Comparison of ENCODE assay signal across 16 mouse cellular contexts in the genomic region with DNA sequence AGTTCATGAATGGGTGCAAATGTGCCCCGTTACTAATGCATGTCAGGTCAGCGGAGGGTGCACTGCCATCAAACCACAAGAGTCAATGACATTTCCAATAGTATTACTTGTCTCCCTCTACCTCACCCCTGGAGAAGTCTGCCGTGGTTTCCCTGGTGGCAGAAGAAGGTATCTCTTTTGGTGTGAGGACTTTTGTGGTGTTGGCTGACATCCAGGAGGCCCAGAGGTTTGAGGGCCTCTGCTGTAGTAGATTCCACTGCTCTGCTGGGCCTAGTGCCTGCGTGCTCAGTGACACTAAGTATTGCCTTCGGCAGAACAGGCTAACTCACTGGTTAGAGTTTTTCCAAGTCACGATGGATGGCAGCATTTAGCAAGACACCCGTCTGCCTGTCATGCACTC.
DNase-seq lines count a peak whose midpoint lies in the region; ATAC-seq and TF ChIP-seq lines count a peak whose summit lies in the region.
"Had no signal": no experiment of that assay in that cellular context is flagged by ENCODE, and none has a peak within 500 bp of the region (broad histone marks: within the 10 kb centered on the region; RNA-seq: fewer than 3 reads in every experiment).

No protein-coding gene starts in this region.

- H3K4me1 ChIP-seq in forebrain, postnatal 0 days (ENCODE audit: insufficient read depth): peaks cover 4% of the 10 kb centered on the region; the same call in 1 of the 2 replicates
- H3K4me1 ChIP-seq in forebrain, embryonic 14.5 days (ENCODE audit: control insufficient read depth, insufficient read depth, low read length): no peaks in the 10 kb centered on the region
- no peaks in the 10 kb centered on the region for H3K4me1 ChIP-seq in intestine, postnatal 0 days (replicated peaks; ENCODE audit: control insufficient read depth, insufficient read depth, low read length)
- H3K4me1 ChIP-seq in intestine, embryonic 15.5 days (replicated peaks): peaks cover 8% of the 10 kb centered on the region
- H3K4me1 ChIP-seq in midbrain, postnatal 0 days (ENCODE audit: insufficient read depth, low read length): no peaks in the 10 kb centered on the region
- H3K4me1 ChIP-seq in midbrain, embryonic 14.5 days (ENCODE audit: control insufficient read depth, insufficient read depth, low read length): no peaks in the 10 kb centered on the region
- no peaks in the 10 kb centered on the region for H3K4me1 ChIP-seq in small intestine, adult 2 months (ENCODE audit: control insufficient read depth, insufficient read depth, insufficient read length, low read length)
- no peaks in the 10 kb centered on the region for H3K4me1 ChIP-seq in forebrain, embryonic 15.5 days

- 79% methylated on average over 7 of the region's 7 CpGs for WGBS in forebrain, postnatal 0 days
- 79% methylated on average over 7 of the region's 7 CpGs for WGBS in forebrain, embryonic 14.5 days
- WGBS in intestine, postnatal 0 days: 78% methylated on average over 7 of the region's 7 CpGs
- 78% methylated on average over 7 of the region's 7 CpGs for WGBS in intestine, embryonic 15.5 days
- WGBS in midbrain, postnatal 0 days: 71% methylated on average over 7 of the region's 7 CpGs
- WGBS in midbrain, embryonic 14.5 days: 71% methylated on average over 7 of the region's 7 CpGs
- 71% methylated on average over 7 of the region's 7 CpGs for WGBS in small intestine, adult 2 months
- 83% methylated on average over 7 of the region's 7 CpGs for WGBS in forebrain, embryonic 15.5 days

- no peak for TF ChIP-seq POLR2A in small intestine, adult 2 months (IDR thresholded peaks at IDR 0.05; ENCODE audit: low read depth, low read length)

- no peak overlapping the region for H3K4me2 ChIP-seq in forebrain, postnatal 0 days (ENCODE audit: low read depth)
- no peak overlapping the region for H3K4me2 ChIP-seq in forebrain, embryonic 14.5 days (ENCODE audit: low read length)
- no peak overlapping the region for H3K4me2 ChIP-seq in intestine, postnatal 0 days (replicated peaks; ENCODE audit: low read depth)
- no peak overlapping the region for H3K4me2 ChIP-seq in intestine, embryonic 15.5 days (replicated peaks)
- H3K4me2 ChIP-seq in midbrain, postnatal 0 days (ENCODE audit: low read depth, low read length, poor library complexity, severe bottlenecking): no peak overlapping the region
- no peak overlapping the region for H3K4me2 ChIP-seq in midbrain, embryonic 14.5 days (ENCODE audit: low read length)
- H3K4me2 ChIP-seq in forebrain, embryonic 15.5 days (replicated peaks): no peak overlapping the region
- H3K4me2 ChIP-seq: forebrain, embryonic 12.5 days; liver, embryonic 15.5 days had no signal

- peak; percentile 29; the same call in 1 of the 2 replicates for TF ChIP-seq CTCF in forebrain, postnatal 0 days (IDR thresholded peaks at IDR 0.05; ENCODE audit: low read depth)
- peak; percentile 51 for TF ChIP-seq CTCF in intestine, postnatal 0 days (IDR thresholded peaks at IDR 0.05; ENCODE audit: low read depth)
- TF ChIP-seq CTCF in midbrain, postnatal 0 days (IDR thresholded peaks at IDR 0.05): peak; percentile 54
- TF ChIP-seq CTCF in small intestine, adult 2 months (IDR thresholded peaks at IDR 0.05; ENCODE audit: extremely low read depth, insufficient read length, insufficient replicate concordance, low read depth, low read length): peak; percentile 14; the same call in 1 of the 2 replicates

- ATAC-seq in forebrain, postnatal 0 days: no peak; the same call in 1 of the 2 replicates
- ATAC-seq in forebrain, embryonic 14.5 days: no peak
- ATAC-seq in intestine, postnatal 0 days: peak; percentile 56; the same call in 1 of the 2 replicates
- no peak for ATAC-seq in intestine, embryonic 15.5 days
- ATAC-seq in midbrain, postnatal 0 days (ENCODE audit: low FRiP score): no peak
- ATAC-seq in midbrain, embryonic 14.5 days (ENCODE audit: low FRiP score, low TSS enrichment): no peak
- no peak for ATAC-seq in forebrain, embryonic 15.5 days (replicated peaks)
- ATAC-seq: midbrain, embryonic 16.5 days had no signal

- no peaks in the 10 kb centered on the region for H3K27me3 ChIP-seq in forebrain, postnatal 0 days (ENCODE audit: insufficient read depth, low read length)
- H3K27me3 ChIP-seq in forebrain, embryonic 14.5 days (replicated peaks; ENCODE audit: control insufficient read depth, insufficient read depth, low read length): no peaks in the 10 kb centered on the region
- H3K27me3 ChIP-seq in intestine, postnatal 0 days (replicated peaks; ENCODE audit: control insufficient read depth, insufficient read depth, low read length): no peaks in the 10 kb centered on the region
- no peaks in the 10 kb centered on the region for H3K27me3 ChIP-seq in intestine, embryonic 15.5 days (replicated peaks)
- no peaks in the 10 kb centered on the region for H3K27me3 ChIP-seq in midbrain, postnatal 0 days (ENCODE audit: insufficient read depth, low read length)
- H3K27me3 ChIP-seq in midbrain, embryonic 14.5 days (ENCODE audit: control insufficient read depth, insufficient read depth, low read length): no peaks in the 10 kb centered on the region
- no peaks in the 10 kb centered on the region for H3K27me3 ChIP-seq in small intestine, adult 2 months (ENCODE audit: control insufficient read depth, insufficient read depth, low read length)
- no peaks in the 10 kb centered on the region for H3K27me3 ChIP-seq in forebrain, embryonic 15.5 days
- H3K27me3 ChIP-seq: forebrain, embryonic 12.5 days; liver, embryonic 15.5 days had no signal

- no peaks in the 10 kb centered on the region for H3K9me3 ChIP-seq in forebrain, postnatal 0 days (ENCODE audit: low read length)
- H3K9me3 ChIP-seq in forebrain, embryonic 14.5 days (replicated peaks; ENCODE audit: control insufficient read depth, low read length): no peaks in the 10 kb centered on the region
- H3K9me3 ChIP-seq in intestine, postnatal 0 days (ENCODE audit: control insufficient read depth): no peaks in the 10 kb centered on the region
- no peaks in the 10 kb centered on the region for H3K9me3 ChIP-seq in intestine, embryonic 15.5 days
- no peaks in the 10 kb centered on the region for H3K9me3 ChIP-seq in midbrain, postnatal 0 days (ENCODE audit: low read length)
- H3K9me3 ChIP-seq in midbrain, embryonic 14.5 days (ENCODE audit: control insufficient read depth, low read length): no peaks in the 10 kb centered on the region
- no peaks in the 10 kb centered on the region for H3K9me3 ChIP-seq in forebrain, embryonic 15.5 days
- H3K9me3 ChIP-seq: forebrain, embryonic 12.5 days; liver, embryonic 15.5 days had no signal

- DNase-seq in forebrain, postnatal 0 days: no peak
- DNase-seq in forebrain, embryonic 14.5 days (ENCODE audit: low spot score): no peak
- DNase-seq in midbrain, postnatal 0 days (ENCODE audit: low spot score): peak; percentile 46
- no peak for DNase-seq in midbrain, embryonic 14.5 days
- DNase-seq: adrenal gland, adult 2 months; cerebellum, adult 11-12 months; gastrocnemius, postnatal 10 days; right cerebral cortex, postnatal 14 days; thymus, postnatal 36 days had no signal

- H3K9ac ChIP-seq in forebrain, postnatal 0 days: no peak overlapping the region
- H3K9ac ChIP-seq in forebrain, embryonic 14.5 days (ENCODE audit: low read length): no peak overlapping the region
- H3K9ac ChIP-seq in intestine, postnatal 0 days (ENCODE audit: low read depth, low read length): no peak overlapping the region
- H3K9ac ChIP-seq in intestine, embryonic 15.5 days: no peak overlapping the region
- no peak overlapping the region for H3K9ac ChIP-seq in midbrain, postnatal 0 days (replicated peaks; ENCODE audit: low read length, poor library complexity, severe bottlenecking)
- H3K9ac ChIP-seq in midbrain, embryonic 14.5 days (replicated peaks; ENCODE audit: low read length): no peak overlapping the region
- no peak overlapping the region for H3K9ac ChIP-seq in forebrain, embryonic 15.5 days (replicated peaks)
- H3K9ac ChIP-seq: forebrain, embryonic 12.5 days; liver, embryonic 15.5 days had no signal

- H3K27ac ChIP-seq in forebrain, postnatal 0 days (ENCODE audit: low read depth, low read length): no peak overlapping the region
- no peak overlapping the region for H3K27ac ChIP-seq in forebrain, embryonic 14.5 days (ENCODE audit: low read depth, low read length)
- H3K27ac ChIP-seq in intestine, postnatal 0 days (ENCODE audit: low read depth, low read length): no peak overlapping the region
- H3K27ac ChIP-seq in intestine, embryonic 15.5 days: no peak overlapping the region
- H3K27ac ChIP-seq in midbrain, postnatal 0 days (ENCODE audit: low read depth, low read length): no peak overlapping the region
- no peak overlapping the region for H3K27ac ChIP-seq in midbrain, embryonic 14.5 days (replicated peaks; ENCODE audit: low read depth, low read length)
- H3K27ac ChIP-seq in small intestine, adult 2 months (ENCODE audit: insufficient read depth, low read depth, low read length): no peak overlapping the region
- H3K27ac ChIP-seq in forebrain, embryonic 15.5 days (replicated peaks): no peak overlapping the region
- H3K27ac ChIP-seq: forebrain, embryonic 12.5 days; liver, embryonic 15.5 days had no signal

- no peak overlapping the region for H3K4me3 ChIP-seq in forebrain, postnatal 0 days (ENCODE audit: low read depth, low read length)
- no peak overlapping the region for H3K4me3 ChIP-seq in forebrain, embryonic 14.5 days (ENCODE audit: low read depth, low read length)
- no peak overlapping the region for H3K4me3 ChIP-seq in intestine, postnatal 0 days (ENCODE audit: low read depth, low read length)
- no peak overlapping the region for H3K4me3 ChIP-seq in intestine, embryonic 15.5 days (replicated peaks)
- no peak overlapping the region for H3K4me3 ChIP-seq in midbrain, postnatal 0 days (ENCODE audit: low read depth, low read length)
- no peak overlapping the region for H3K4me3 ChIP-seq in midbrain, embryonic 14.5 days (replicated peaks; ENCODE audit: low read depth, low read length)
- no peak overlapping the region for H3K4me3 ChIP-seq in small intestine, adult 2 months (ENCODE audit: low read depth, low read length)
- H3K4me3 ChIP-seq in forebrain, embryonic 15.5 days: no peak overlapping the region
- H3K4me3 ChIP-seq: forebrain, embryonic 12.5 days; liver, embryonic 15.5 days had no signal

- peaks cover 15% of the 10 kb centered on the region for H3K36me3 ChIP-seq in forebrain, postnatal 0 days (ENCODE audit: insufficient read depth)
- peaks cover 2% of the 10 kb centered on the region; the same call in 1 of the 2 replicates for H3K36me3 ChIP-seq in forebrain, embryonic 14.5 days (ENCODE audit: control insufficient read depth, insufficient read depth, low read length)
- H3K36me3 ChIP-seq in intestine, postnatal 0 days (ENCODE audit: control insufficient read depth, insufficient read depth): peaks cover 8% of the 10 kb centered on the region; the same call in 1 of the 2 replicates
- 0 out of 2 replicates have a peak, but pooled peaks cover 4% of the 10 kb centered on the region for H3K36me3 ChIP-seq in intestine, embryonic 15.5 days
- H3K36me3 ChIP-seq in midbrain, postnatal 0 days (ENCODE audit: insufficient read depth, low read length): 0 out of 2 replicates have a peak, but pooled peaks cover 4% of the 10 kb centered on the region
- H3K36me3 ChIP-seq in midbrain, embryonic 14.5 days (ENCODE audit: control insufficient read depth, insufficient read depth, low read length): peaks cover 8% of the 10 kb centered on the region; the same call in 1 of the 2 replicates
- H3K36me3 ChIP-seq in small intestine, adult 2 months (ENCODE audit: control insufficient read depth, insufficient read depth, low read length): peaks cover 3% of the 10 kb centered on the region; the same call in 1 of the 2 replicates
- H3K36me3 ChIP-seq in forebrain, embryonic 15.5 days: no peaks in the 10 kb centered on the region
- H3K36me3 ChIP-seq: liver, embryonic 15.5 days had no signal
